Mouse (Mus musculus) heart, embryonic 13.5 days (tissue): Measurements from ENCODE around the gene Syt2. TPM values are rescaled to one million over a fixed set of nuclear protein-coding genes. Genes with fewer than 3 reads are reported as not detected.
A peak's percentile ranks its signal among the peaks of the same experiment; 100 is the strongest.

ENCODE experiments used
- ATAC-seq: fragments of 200-750 bp; cut with Nextera tagmentation; 2 replicates; pipeline ENCODE4 v1.8.0; 2017; ENCODE audit warnings: moderate TSS enrichment; ENCODE audit not compliant: insufficient number of reproducible peaks, low FRiP score, low TSS enrichment; ENCODE audit errors: extremely low read depth
- H3K27ac ChIP-seq: fragments of 300-500 bp; sonication (generic); replicated peaks from 2 replicates; pipeline ENCODE4 v1.5.1; 2015; ENCODE audit warnings: moderate library complexity, mild to moderate bottlenecking, inconsistent platforms
- H3K27me3 ChIP-seq: fragments of 300-500 bp; sonication (generic); replicated peaks from 2 replicates; pipeline ENCODE4 v1.6.1; 2015; ENCODE audit warnings: mild to moderate bottlenecking, inconsistent platforms
- H3K36me3 ChIP-seq: fragments of 300-500 bp; sonication (generic); 2 replicates; pipeline ENCODE4 v1.6.1; 2015; ENCODE audit warnings: mild to moderate bottlenecking, inconsistent platforms
- H3K4me1 ChIP-seq: fragments of 300-500 bp; sonication (generic); 2 replicates; pipeline ENCODE4 v1.6.1; 2015; ENCODE audit warnings: inconsistent platforms
- H3K4me2 ChIP-seq: fragments of 300-500 bp; sonication (generic); 2 replicates; pipeline ENCODE4 v1.6.1; 2015; ENCODE audit warnings: inconsistent platforms, mild to moderate bottlenecking, moderate library complexity
- H3K4me3 ChIP-seq: fragments of 300-500 bp; sonication (generic); 2 replicates; pipeline ENCODE4 v1.5.1; 2015; ENCODE audit warnings: moderate library complexity, mild to moderate bottlenecking, inconsistent platforms
- H3K9ac ChIP-seq: fragments of 300-500 bp; sonication (generic); 2 replicates; pipeline ENCODE4 v1.6.1; 2015; ENCODE audit warnings: inconsistent platforms, mild to moderate bottlenecking, moderate library complexity
- H3K9me3 ChIP-seq: fragments of 300-500 bp; sonication (generic); 2 replicates; pipeline ENCODE4 v1.6.1; 2016; ENCODE audit warnings: inconsistent platforms
- WGBS: fragments of 180-500 bp; shearing (Covaris S2); methylation state at CpG from one replicate; pipeline ENCODE4 v1.1.7; 2015; ENCODE audit warnings: mixed read lengths; 5-methylcytosine and 5-hydroxymethylcytosine counted together
- polyA plus RNA-seq: library from polyadenylated mRNA; unstranded; fragments of >200 nt; fragmentation: Nextera tagmentation; extraction: Ambion mirVana; gene quantifications from 2 replicates; pipeline ENCODE4 v1.2.1, GENCODE M21; 2015

The Syt2 gene
- polyA plus RNA-seq, 1 experiment from 2014 or later = 0.20 TPM

GRCm38 (mm10) chr1:134749889-134750288 is 103.4 kb downstream of the Syt2 start:
- no peak overlapping the region for H3K4me3 ChIP-seq
- H3K9me3 ChIP-seq = no peaks in the 10 kb centered on the region
- peak overlapping the region; percentile 17; the same call in 1 of the 2 replicates for H3K4me2 ChIP-seq
- H3K27me3 ChIP-seq = no peaks in the 10 kb centered on the region
- H3K36me3 ChIP-seq = peaks cover 3% of the 10 kb centered on the region
- no peak for ATAC-seq
- H3K4me1 ChIP-seq = peaks cover 77% of the 10 kb centered on the region
- 41% methylated on average over 7 of the region's 7 CpGs for WGBS
- H3K27ac ChIP-seq = peak overlapping the region; percentile 62
- 0 out of 2 replicates have a peak overlapping the region, but pooled peaks have one; percentile 3 for H3K9ac ChIP-seq

- peaks cover 89% of the 10 kb centered on the region for H3K4me1 ChIP-seq
- WGBS = 82% methylated on average over 5 of the region's 5 CpGs
- H3K27ac ChIP-seq = peak overlapping the region; percentile 8; the same call in 1 of the 2 replicates
- 0 out of 2 replicates have a peak overlapping the region, but pooled peaks have one; percentile 29 for H3K9ac ChIP-seq
- H3K36me3 ChIP-seq = peaks cover 14% of the 10 kb centered on the region
- no peak overlapping the region for H3K4me3 ChIP-seq
- no peak overlapping the region for H3K4me2 ChIP-seq
- no peak for ATAC-seq
- no peaks in the 10 kb centered on the region for H3K9me3 ChIP-seq
- H3K27me3 ChIP-seq = no peaks in the 10 kb centered on the region
Measured at GRCm38 (mm10) chr1:134752447-134752846, 106.0 kb downstream of the Syt2 start.

DNA sequence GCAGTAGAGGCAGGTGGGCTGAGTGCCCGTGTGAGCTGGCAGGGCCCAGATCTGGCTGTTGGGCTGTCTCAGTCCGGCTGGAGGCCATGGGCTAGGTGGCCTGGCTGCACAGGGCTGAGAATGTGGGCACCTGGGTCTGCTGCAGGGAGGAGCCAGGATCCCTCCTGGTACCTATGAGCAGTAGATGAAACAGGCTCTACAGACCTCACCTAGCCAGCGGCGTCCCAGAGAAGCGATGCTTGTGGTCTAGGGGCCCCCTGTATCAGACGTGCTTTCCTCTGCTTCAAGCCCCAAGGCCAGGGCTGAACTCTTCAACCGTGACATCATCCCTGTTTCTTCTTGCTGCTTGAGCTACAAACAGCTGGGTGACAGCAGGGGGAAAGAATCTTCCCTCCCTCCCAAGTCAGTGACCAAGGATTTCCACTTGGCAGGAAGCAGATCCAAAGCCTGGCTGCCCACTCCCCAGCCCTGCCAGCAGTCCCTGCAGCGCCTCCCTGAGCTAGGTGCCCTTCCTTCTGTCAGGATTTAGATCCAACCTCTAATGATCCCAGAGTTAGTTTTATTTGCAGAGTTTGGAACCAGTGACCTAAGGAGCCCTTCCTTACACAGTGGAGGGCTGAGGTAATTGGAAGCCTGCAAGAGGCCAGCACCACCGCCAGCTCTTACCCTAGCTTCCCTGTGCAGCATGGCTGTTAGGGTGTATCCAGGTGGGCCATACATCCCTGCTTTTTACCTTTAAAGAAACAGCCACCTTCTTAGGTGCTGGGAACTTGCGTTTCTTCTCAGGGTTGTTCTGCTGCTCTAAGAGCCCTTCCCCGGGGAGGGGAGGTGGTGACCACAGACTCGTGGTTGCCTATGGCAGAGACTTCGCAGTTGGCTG is 107.5 kb downstream of the Syt2 start:
- peak; percentile 40; the same call in 1 of the 2 replicates for ATAC-seq
- no peak overlapping the region for H3K4me3 ChIP-seq
- no peaks in the 10 kb centered on the region for H3K27me3 ChIP-seq
- H3K4me2 ChIP-seq = peak overlapping the region; percentile 21
- WGBS = 46% methylated on average over 13 of the region's 13 CpGs
- peak overlapping the region; percentile 69 for H3K9ac ChIP-seq
- peak overlapping the region; percentile 85 for H3K27ac ChIP-seq
- peaks cover 22% of the 10 kb centered on the region for H3K36me3 ChIP-seq
- no peaks in the 10 kb centered on the region for H3K9me3 ChIP-seq
- peaks cover 80% of the 10 kb centered on the region for H3K4me1 ChIP-seq

DNA sequence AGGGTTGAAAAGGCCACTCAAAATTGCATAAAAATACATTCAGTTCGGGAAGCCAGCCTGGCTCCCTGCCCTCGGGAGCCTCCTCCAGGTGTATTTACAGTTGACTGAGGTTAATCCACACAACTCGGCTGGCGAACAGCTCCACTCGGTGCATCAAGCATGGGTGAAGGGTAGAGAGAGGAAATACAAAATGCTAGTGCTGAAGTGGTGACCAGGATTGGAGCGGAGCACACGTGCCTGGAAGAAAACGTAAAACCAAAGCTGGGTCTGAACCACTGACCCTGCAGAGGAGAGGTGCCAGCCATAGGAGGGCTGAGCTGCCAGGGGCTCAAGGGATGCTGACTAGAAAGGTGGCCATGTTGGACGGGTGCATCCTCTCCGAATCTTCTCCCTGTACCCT is 108.3 kb downstream of the Syt2 start:
- no peaks in the 10 kb centered on the region for H3K9me3 ChIP-seq
- no peak for ATAC-seq
- 75% methylated on average over 10 of the region's 10 CpGs for whole genome bisulfite sequencing
- no peaks in the 10 kb centered on the region for H3K27me3 ChIP-seq
- H3K9ac ChIP-seq = no peak overlapping the region
- H3K27ac ChIP-seq = peak overlapping the region; percentile 39; the same call in 1 of the 2 replicates
- H3K4me2 ChIP-seq = no peak overlapping the region
- H3K4me3 ChIP-seq = no peak overlapping the region
- peaks cover 30% of the 10 kb centered on the region for H3K36me3 ChIP-seq
- peaks cover 71% of the 10 kb centered on the region for H3K4me1 ChIP-seq

DNA sequence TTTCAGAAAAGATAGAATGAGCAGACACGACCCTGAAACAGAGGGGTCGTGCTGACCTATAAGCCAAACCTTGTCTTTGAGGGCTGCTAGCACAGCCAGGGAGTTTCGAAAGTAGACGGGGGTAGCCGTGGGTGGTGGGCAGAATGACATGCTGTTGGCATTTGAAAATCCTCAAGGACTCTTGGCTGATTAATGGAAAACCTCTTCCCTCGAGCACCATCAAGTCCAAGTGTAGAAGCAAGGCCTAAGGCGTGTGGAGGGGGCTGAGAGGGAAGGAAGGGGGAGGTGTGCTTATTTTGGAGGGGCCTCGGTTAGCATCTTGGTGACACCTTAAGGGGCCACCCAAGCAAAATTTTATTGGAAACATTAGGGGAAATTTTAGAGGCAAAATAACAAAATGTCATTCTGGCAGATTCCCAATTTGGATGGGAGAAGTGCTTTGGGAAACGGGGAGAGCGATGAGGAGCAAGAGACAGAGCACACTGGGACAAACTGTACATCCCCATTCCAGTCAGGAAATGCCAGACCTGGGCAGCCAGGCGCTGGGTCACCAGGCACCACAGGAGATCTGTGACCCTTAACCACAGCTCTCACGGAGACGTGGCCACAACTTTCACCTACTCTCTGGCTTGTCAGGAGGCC is 109.2 kb downstream of the Syt2 start:
- Histone ChIP-seq H3K9ac (no peak overlapping the region), H3K4me2 (no peak overlapping the region), H3K27me3 (no peaks in the 10 kb centered on the region), H3K4me3 (no peak overlapping the region), H3K9me3 (no peaks in the 10 kb centered on the region), H3K27ac (0 out of 2 replicates have a peak overlapping the region, but pooled peaks have one; percentile 39), H3K36me3 (peaks cover 39% of the 10 kb centered on the region), H3K4me1 (peaks cover 63% of the 10 kb centered on the region)
- ATAC-seq = no peak
- WGBS = 59% methylated on average over 13 of the region's 13 CpGs

DNA sequence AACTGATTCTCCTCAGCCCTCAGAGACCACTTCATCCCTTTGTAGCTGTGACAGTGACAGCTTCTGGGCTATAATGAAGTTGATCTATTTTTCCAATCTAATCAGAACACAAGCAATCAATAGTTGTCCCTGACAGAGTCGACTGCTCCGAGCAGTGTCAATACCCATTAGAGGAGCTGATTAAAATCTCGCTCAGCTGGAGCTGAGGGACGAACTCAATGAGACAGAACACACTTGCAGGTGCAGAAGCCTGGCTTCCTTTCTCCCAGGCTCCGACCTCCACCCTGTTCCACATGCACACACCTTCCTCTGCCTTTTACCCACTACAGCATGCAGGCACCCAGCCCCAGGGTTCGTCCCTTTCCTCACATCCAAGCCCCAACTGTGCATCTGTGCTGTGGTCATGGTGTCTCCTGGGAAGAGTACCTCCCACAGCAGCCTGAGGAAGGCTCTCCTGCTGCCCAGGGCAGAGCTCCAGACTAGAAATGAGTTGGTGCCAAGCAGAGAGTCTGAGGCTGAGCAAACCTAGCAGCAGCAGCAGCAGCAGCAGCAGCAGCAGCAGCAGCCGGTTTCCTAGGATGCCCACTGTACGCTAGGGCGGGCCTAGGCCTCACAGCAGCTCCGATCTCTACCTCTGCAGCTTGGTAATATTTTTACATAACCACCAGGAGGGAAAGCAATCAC is 109.9 kb downstream of the Syt2 start:
- Histone ChIP-seq H3K4me3 (no peak overlapping the region), H3K9ac (peak overlapping the region; percentile 33; the same call in 1 of the 2 replicates), H3K4me2 (no peak overlapping the region), H3K4me1 (peaks cover 58% of the 10 kb centered on the region), H3K36me3 (peaks cover 45% of the 10 kb centered on the region), H3K27ac (no peak overlapping the region), H3K27me3 (no peaks in the 10 kb centered on the region), H3K9me3 (no peaks in the 10 kb centered on the region)
- ATAC-seq = no peak
- WGBS = 71% methylated on average over 10 of the region's 10 CpGs

GRCm38 (mm10) chr1:134757230-134757629 is 110.8 kb downstream of the Syt2 start:
- H3K27me3 ChIP-seq = no peaks in the 10 kb centered on the region
- H3K36me3 ChIP-seq = peaks cover 53% of the 10 kb centered on the region
- peaks cover 49% of the 10 kb centered on the region for H3K4me1 ChIP-seq
- H3K27ac ChIP-seq = no peak overlapping the region
- no peak overlapping the region for H3K4me3 ChIP-seq
- H3K4me2 ChIP-seq = no peak overlapping the region
- no peak overlapping the region for H3K9ac ChIP-seq
- H3K9me3 ChIP-seq = no peaks in the 10 kb centered on the region
- no peak for ATAC-seq
- WGBS = 77% methylated on average over 3 of the region's 3 CpGs

GRCm38 (mm10) chr1:134759133-134759532 is 112.7 kb downstream of the Syt2 start:
- no peak overlapping the region for H3K27ac ChIP-seq
- peaks cover 33% of the 10 kb centered on the region for H3K4me1 ChIP-seq
- no peak overlapping the region for H3K4me2 ChIP-seq
- no peaks in the 10 kb centered on the region for H3K27me3 ChIP-seq
- H3K4me3 ChIP-seq = no peak overlapping the region
- ATAC-seq = no peak
- peak overlapping the region; percentile 28; the same call in 1 of the 2 replicates for H3K9ac ChIP-seq
- H3K36me3 ChIP-seq = peaks cover 68% of the 10 kb centered on the region
- H3K9me3 ChIP-seq = no peaks in the 10 kb centered on the region
- WGBS = 74% methylated on average over 6 of the region's 6 CpGs

- 65% methylated on average over 5 of the region's 5 CpGs for WGBS
- ATAC-seq = no peak
- no peak overlapping the region for H3K4me2 ChIP-seq
- H3K9me3 ChIP-seq = no peaks in the 10 kb centered on the region
- H3K4me1 ChIP-seq = peaks cover 33% of the 10 kb centered on the region
- H3K9ac ChIP-seq = no peak overlapping the region
- no peak overlapping the region for H3K27ac ChIP-seq
- no peak overlapping the region for H3K4me3 ChIP-seq
- peaks cover 70% of the 10 kb centered on the region for H3K36me3 ChIP-seq
- no peaks in the 10 kb centered on the region for H3K27me3 ChIP-seq
Measured at GRCm38 (mm10) chr1:134760642-134761041, 114.2 kb downstream of the Syt2 start.

DNA sequence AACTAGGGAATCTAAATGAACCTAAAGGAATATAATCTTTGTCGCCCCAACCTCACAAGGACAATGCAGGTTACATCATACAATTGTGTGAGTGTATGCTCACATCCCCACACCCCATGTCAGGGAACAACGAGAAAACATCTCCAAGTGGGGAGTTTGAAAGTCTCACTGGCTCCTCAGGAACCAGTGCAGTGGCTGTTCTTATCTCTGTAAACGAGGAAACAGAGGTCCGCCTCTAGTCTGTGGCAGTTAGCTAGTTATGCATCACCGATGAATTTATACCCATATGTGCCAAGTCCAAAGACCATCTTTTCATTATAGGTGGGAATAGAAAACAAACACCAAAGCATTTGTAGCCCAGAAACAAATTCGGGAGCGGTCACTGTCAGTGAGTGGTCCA is 115.1 kb downstream of the Syt2 start:
- 73% methylated on average over 7 of the region's 7 CpGs for WGBS
- Histone ChIP-seq H3K4me3 (no peak overlapping the region), H3K36me3 (peaks cover 79% of the 10 kb centered on the region)

GRCm38 (mm10) chr1:134763250-134763649 is 116.8 kb downstream of the Syt2 start:
- H3K4me2 ChIP-seq = no peak overlapping the region
- H3K27ac ChIP-seq = no peak overlapping the region
- H3K4me1 ChIP-seq = peaks cover 19% of the 10 kb centered on the region; the same call in 1 of the 2 replicates
- H3K27me3 ChIP-seq = no peaks in the 10 kb centered on the region
- H3K9ac ChIP-seq = no peak overlapping the region
- H3K4me3 ChIP-seq = no peak overlapping the region
- 88% methylated on average over 4 of the region's 4 CpGs for WGBS
- ATAC-seq = no peak
- H3K9me3 ChIP-seq = no peaks in the 10 kb centered on the region
- H3K36me3 ChIP-seq = peaks cover 92% of the 10 kb centered on the region

More for the DNA sequence above, 115.1 kb downstream of the Syt2 start:
- H3K27me3 ChIP-seq = no peaks in the 10 kb centered on the region
- ATAC-seq = no peak
- no peak overlapping the region for H3K9ac ChIP-seq
- H3K27ac ChIP-seq = no peak overlapping the region
- no peak overlapping the region for H3K4me2 ChIP-seq
- no peaks in the 10 kb centered on the region for H3K9me3 ChIP-seq
- H3K4me1 ChIP-seq = peaks cover 25% of the 10 kb centered on the region
